Mouse (Mus musculus): Measurements from ENCODE around the gene Fn1.

GRCm38 (mm10) chr1:71567884-71568605 is 85.0 kb downstream of the Fn1 start:
- TF ChIP-seq CTCF (IDR thresholded peaks at IDR 0.05; ENCODE audit: low read depth) (no peak), EP300 (IDR thresholded peaks at IDR 0.05; ENCODE audit: low read depth) (no peak)
